Mouse (Mus musculus) cerebellum, adult 11 months (tissue): Measurements from ENCODE around the gene Fis1.
"Not testable (repeated sequence)": the region's sequence is repeated elsewhere in the genome, so short reads cannot be mapped to it uniquely, and the experiment has no call there.

Source experiments
- DNase-seq: peaks from one replicate; pipeline ENCODE4 v3.0.0; 2022

Gene Fis1

DNA sequence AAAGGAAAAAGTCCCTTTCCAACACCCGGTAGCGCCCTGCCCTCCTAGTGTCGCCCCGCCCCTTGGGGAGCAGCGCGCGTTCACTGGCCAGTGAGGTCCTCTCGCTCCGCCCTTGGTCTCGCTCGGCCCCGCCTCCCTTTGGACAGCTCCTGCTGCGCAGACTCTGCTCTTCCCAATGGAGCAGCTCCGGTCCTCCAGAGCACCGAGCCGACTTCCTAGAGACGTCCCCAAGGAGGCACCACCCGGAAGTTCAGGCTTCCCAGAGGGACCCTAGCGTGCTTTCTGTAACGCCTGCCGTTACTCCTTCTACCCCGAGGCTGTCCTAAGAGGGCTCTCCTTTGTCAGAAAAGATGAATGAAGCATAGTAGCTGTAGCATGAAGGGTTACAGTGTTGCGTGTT, at the start of gene Fis1:
TSS of gene Fis1 (plus strand) at position 261 of the 400 bp plus-strand sequence.
- peak; percentile 94 for DNase-seq

DNA sequence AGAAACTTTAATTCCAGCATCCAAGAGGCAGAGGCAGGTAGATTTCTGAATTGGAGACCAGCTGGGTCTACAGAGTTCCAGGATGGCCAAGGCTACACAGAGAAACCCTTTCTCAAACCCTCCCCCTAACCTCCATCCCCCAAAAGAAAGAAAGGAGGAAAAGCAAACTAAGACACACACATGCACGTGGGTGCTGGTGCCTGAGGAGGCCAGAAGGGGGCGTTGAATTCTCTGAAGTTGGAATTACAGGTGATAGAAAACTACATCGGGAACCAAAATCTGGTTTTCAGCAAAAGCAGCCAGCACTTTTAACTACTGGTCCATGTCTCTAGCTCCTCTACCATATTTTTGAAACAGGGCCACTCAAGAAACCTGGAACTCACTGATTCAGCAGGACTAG, 48.5 kb upstream of the Fis1 start:
- DNase-seq, result no peak

DNA sequence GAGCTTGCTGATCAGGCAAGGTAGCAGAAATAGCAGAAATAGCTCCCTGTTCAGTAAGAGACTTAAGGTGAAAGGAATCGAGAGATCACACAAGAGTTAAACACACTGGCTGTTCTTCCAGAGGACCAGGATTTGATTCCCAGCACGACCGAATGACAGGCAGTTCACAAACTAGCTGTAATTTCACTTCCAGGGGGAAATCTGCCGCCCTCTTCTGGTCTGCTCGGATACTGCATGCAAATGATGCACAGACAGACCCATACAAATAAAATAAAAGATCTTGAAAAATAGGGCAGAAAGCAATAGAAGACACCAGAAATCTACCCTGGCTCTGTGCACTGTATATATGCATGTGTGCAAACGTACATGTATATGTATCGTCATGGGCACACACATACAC, 47.4 kb upstream of the Fis1 start:
- DNase-seq, result no peak

DNA sequence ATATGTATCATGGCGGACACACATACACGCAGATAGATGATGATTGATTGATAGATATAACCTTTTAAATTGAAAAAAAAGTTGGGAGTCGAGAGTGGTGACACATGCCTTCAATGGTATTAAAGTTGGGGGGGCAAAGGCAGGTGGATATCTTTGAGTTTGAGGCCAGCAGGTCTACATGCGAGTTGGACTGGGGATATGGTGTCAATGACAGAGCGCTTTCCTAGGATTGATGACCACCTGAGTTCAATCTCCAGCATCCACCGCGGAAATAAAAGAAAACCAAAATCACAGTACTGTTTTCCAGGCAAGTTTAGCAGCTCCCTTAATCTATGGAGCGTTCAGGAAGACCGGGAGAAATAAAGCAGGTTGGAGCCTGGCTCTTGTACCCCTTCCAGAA, 45.5 kb upstream of the Fis1 start:
- no peak for DNase-seq

DNA sequence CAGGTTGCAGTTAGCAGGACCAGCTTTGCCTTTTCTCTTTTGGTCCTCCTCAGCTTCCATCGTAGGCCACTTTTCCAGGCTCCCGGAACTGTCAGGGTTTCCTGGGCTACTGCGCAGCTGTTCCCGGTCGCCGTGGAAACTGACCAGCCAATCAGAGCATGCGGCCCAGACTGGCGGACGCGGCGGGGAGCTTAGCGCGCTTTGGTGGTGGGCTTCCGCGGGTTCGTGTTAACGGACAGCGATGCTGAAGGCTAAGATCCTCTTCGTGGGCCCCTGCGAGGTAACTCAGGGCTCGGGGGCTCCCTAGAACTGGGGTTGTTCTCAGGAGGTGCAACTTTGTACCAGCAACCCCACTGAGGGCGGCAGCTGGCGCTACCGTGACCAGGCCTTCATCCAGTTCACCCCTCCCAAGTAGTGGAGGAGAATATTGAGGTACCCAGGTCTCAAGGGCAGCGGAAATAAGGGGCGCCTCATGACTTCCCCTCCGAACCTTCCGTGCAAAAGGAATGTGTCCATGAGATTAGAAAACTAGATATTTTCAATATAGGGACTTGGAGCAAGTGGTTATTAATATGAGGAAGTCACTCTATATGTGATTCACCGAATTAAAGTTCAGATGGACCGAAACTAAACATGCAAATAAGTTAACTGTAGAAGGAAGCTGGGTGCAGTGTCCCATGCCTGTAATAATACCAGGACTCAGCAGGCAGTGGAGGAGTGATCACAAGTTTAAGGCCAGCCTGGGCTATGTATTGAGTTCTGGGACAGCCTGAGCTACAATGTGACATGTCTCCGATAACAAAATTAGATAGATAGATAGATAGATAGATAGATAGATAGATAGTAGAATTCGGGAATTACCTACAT, 44.9 kb upstream of the Fis1 start, which contains the start of gene Ift22:
TSS of gene Ift22 (plus strand) at position 160 of the 867 bp plus-strand sequence.
- peak; percentile 90 for DNase-seq

DNA sequence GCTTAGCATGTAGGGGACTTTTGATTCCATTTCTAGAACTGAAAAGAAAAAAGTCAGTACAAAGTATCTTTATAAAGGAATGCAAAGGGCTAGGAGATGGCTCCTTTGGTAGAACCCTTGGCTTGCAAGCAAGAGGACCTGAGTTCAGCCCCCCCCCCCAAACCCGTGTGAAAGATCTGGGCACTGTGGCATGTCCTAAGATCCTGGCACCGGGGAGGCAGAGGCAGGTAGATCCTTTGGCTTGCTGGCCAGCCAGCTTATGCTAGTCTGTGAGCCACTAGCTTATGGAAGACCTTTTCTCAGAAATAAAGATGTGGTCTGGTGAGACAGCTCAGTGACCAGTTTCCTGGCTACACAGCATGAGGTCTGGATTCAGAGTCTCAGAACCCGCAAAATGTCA, 38.9 kb upstream of the Fis1 start:
- DNase-seq, result no peak

DNA sequence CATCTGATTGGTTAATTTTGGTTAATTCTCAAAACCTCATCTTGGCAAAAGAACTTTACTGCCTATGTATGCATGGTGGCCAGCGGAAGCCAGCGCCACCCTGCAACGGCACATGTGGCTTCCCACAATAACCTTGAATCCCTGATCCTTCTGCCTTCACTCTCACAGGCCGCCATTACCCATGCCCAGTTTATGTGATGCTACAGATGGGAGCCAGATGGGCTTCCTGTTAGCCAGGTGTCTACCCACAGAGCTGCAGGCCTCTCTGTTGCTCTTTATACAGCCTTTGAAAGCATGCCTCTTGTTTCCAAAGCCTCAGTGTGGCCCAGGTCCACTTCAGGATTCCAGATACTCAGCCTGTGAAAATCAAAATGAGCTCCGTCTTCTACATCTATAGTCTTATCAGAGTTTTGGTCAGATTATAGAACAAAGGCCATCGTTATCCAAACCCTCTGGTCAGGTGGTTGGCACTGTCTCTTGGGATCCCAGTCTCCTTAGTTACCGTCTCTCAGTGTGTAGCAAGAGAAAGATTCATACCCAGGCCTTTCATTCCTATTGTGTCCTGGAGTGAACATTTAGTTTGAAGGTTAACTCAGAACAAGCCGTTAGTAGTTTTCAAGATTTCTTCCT, 35.3 kb upstream of the Fis1 start:
- no peak for DNase-seq

DNA sequence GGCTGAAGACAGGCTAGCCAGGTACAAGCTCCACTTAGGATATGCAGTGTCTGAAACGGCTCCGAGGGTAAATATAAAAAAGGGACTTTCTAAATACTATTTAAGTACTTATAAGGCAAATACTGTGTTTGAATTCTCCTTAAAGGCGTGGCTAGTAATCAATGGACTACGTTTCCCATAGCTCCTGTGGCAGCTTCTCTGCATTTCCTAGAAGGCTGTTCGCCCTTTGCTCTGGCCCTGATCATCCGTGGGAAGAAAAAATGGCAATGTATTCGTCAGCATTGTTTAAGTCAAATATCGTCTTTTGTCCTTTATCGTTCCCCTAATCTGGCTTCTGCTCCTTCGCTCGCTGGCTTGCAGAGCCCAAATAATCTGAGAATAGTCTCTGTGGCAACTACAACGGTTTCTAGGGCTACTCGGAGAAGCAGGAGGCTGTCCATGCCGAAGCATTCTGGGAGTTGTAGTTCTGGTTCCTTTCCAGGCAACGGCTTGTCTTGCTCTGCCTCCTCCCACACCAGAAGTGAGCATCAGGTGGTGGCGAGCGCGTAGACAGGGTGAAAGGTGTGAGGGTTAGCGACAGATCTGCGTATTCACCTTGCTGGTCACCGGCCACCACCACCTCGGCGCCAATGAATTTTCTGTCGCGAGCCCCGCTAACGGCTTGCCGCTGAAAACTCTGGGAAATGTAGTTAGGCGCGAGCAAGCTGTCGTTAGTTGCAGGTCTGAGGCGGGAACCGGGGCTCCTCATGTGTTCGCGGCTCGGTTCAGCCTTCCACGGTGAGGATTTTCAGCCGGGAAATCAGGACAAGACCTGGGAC, 34.2 kb upstream of the Fis1 start:
- DNase-seq, result peak; percentile 71

DNA sequence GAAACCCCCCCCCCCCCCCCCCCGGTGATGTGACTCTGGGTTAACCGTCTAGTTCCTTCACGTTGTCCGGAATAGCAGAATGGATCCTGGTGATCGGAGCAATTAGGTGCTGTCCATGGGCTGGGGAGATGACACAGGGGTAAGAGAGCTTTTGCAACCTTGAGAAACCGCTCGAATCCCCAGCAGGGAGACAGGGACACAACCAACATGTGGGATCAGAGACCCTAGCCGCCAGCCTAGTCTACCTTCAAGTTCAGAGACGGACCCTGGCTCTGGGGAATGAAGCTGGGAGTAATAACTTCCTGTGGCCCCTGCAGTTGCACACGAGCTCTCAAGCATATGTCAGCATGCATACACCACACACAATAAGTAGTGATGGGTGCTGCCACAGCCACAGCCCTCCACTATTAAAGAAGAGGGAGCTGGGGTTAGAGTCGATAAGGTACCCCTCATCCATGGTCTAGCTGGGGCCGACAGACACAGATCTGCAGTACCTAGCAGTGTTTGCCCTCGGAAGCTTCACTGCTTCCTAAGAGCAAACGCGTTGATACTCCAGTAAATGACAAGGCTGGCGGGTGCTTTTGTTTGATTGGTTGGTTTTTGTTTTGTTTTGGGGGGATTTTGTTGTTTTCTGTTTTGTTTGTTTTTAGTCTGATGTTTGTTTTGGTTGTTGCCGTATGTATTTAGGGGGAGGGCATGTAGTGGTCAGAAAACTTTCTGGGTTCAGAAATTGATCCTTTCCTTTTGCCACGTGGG, 33.4 kb upstream of the Fis1 start:
- no peak for DNase-seq

DNA sequence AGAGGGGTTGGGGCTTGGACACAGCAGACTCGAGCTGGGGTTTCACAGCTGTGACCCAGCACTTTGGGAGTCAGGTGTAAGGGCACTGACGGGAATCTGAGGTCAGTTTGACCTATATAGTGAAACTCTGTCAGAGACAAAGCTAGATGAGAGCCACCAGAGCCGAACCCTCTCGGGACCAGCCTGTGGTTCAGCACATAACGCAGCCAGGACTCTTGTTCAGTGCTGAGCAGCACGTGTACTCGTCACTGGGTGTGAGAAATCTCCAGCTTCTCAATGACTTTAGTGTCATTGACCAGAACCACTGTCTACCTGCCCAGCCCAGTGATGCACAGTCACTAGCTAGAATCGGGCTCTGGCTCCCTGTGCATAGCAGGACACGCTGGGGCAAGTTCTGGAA, 30.2 kb upstream of the Fis1 start:
- no peak for DNase-seq

DNA sequence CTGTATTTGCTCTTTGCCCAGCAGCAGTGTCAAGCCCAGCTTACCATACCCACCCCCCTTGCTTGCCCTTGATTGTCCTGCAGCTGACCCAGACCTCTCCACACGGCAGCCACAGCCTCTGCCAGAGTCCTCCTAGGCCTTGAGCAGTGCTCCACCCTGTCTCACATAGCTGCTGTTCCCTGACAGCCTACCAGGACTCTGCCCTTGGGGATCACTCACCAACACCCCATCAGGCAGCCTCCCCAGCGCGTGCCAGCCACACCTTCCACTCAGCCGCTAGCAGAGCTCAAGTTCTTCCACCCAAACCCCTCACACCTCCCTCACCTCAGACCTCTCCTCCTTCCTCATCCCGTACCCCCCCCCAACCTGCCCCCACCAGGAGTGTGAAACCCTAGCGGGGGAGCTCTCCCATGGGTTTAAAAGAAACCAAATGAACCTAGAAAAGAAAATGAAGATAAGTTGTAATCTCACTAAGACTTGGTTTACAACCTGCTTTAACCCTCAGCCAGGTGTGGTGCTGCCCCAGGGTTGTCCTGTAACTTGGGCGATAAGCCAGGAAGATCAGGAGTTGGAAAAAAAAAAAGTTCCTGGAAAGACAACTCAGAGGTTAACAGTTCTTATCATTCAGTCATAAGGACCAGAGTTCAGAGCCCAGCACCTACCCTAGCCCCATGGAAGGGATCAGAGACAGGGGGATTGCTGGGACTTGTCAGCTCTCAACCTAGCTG, 29.2 kb upstream of the Fis1 start:
- DNase-seq, result no peak

DNA sequence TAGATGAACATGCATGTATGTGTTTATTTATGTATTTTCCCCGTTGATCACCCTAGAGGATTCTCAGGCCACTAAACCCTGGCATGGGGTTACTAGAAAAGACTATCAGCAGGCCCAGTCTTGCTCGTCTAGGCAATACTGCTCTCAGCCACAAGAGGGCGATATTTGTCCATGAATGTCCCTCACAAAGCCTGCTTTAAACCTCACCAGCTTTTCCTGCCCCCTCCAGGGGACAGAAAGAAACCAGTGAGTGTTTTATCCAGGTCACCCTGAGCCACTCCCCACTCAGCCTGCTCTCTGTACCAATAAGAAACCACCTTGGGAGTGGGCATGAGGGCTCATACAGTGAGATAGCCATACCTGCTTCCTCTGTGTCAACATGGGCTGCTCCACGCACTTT, 24.0 kb upstream of the Fis1 start:
- DNase-seq, result peak; percentile 65

DNA sequence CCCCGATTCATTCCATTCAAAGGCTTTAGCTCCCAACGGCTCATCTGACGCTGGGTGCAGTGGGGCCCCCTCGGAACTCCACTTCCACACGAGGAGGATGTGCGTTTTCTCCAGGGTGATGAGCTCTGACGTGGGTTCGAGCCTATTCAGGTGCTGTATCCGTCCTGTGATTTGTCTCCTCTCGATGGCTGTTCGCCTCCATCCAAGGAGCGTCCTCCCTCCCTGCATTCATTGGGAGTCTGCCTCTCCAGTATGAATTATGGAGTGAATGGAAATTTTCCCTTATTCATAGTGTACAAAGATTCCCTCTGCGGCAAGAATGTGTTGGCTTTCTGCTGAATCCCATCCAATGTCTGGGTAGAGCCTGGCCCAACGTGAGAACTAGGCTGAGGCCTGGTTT, 21.2 kb upstream of the Fis1 start:
- DNase-seq, result no peak

DNA sequence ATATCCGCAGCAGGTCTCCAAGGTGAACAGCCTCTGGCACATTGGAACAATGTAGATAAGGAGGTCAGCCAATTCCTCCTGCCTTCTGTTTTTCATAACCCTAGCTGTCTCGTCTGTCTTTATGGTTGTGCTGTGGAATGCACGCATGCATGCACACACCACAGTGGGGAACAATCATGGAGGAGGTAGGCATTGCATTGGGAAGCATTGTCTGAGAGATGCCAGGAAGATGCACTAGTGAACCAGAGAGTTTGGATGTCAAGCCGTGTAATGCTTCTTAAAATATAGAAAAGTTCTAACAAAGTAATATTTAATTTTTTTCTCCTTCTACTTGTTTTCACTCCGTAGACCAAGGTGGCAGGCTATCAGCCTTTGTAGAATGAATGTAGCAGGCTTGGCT, 20.1 kb upstream of the Fis1 start:
- no peak for DNase-seq

DNA sequence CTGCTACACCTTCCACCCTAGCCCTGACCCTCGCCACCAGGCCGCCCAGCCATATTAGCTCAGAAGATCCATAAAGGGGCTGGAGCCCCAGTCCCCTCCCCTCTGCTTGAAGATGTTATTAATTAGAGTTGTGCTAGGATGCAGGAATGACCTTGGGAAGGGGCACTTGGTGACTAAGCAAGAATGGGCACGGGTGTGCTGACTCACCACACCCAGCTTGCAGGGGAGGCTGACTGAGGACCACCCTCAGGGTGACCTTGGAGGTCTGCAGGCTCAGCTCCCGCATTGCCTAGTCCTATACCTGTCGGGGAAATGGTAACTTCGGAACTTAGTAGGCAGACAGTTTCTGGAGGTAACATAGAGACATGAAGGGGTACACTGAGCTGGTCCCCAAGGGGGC, 19.1 kb upstream of the Fis1 start:
- no peak for DNase-seq

DNA sequence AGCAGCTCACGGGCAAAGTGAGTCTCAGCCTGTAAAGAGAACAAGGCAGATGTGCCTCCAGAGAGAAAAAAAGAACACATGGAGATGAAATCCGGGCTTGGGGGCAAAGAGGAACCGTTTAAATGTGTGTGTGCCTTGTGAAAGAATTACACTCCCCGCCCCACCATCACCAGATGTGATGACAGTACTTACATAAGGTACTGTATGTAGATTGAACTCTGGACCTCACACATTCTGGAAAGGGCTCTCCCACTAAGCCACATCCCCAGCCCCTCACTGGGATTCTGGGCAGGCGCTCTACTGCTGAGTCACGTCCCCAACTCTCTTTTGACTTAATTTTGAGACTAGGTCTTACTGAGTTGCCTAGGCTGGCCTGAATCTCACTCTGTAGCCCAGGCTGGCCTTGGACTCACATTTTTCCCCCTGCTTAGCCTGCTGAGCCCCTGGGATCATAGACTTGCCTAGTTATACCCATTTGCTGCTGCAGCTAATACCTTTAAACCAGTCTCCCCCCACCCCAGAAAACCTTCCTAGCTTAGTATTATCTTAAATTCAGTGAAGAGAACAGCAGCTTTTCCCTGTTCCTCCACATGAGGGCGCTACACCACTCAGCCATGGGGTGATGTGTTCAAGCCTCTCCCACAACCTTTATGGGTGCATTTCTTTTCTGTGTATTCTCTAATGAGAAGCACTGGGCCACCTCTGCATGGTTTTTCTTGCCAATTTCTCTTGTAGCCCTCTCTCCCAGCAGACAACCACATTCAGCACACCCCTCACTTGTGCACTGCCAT, 17.0 kb upstream of the Fis1 start:
- no peak for DNase-seq

DNA sequence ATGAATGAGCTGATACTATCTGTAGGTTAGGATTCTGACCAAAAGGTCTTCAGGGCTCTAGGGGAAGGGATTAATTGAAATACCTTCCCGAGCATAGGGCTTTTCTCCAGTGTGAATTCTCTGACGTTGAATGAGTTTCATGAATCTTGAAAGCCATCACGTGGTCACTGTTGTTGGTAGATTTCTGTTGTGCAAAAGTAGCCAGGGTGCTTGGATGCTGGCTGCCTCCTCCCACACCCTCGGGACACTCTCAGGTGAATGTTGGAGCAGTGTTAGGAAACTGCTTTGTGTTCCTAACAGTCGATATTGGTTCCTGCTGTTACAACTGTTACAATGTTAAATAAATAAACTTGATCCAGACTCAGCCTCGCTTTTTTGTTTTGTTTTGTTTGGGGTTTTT, 16.3 kb upstream of the Fis1 start:
- no peak for DNase-seq

DNA sequence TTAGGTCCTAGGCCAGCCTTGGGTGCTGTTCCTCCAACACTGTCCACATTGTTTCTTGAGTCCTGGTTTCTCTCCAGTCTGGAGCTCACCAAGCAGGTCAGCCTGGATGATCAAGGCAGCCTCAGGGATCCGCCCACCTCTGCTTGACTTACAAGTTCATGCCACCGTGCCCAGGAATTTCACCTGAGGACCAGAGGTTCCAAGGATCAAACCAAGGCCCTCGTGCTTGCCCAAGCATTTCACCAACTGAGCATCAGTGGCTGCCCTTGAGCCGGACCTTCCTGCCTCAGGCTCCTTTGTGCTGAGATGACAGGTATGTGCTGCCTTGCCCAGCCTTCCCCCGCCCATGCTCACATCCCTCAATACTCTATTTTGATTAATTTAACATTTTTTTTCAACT, 15.5 kb upstream of the Fis1 start:
- DNase-seq, result no peak

DNA sequence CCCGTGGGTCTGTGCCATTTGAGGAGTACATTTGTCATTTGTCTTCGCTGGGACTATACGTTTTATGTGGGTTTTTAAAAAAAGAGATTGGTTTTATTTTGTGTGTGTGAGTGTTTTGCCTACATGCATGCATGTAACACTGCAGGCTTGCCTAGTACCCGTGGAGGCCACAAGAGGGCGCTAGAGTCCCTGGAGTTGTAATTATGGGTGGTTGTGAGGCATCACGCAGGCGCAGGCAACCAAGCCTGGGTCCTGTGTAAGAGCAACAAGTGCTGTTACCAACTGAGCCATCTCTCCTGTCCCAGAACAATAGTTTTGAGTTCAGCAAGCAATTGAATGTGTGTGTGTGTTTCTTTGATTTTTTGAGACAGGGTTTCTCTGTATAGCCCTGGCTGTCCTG, 13.8 kb upstream of the Fis1 start:
- no peak for DNase-seq

DNA sequence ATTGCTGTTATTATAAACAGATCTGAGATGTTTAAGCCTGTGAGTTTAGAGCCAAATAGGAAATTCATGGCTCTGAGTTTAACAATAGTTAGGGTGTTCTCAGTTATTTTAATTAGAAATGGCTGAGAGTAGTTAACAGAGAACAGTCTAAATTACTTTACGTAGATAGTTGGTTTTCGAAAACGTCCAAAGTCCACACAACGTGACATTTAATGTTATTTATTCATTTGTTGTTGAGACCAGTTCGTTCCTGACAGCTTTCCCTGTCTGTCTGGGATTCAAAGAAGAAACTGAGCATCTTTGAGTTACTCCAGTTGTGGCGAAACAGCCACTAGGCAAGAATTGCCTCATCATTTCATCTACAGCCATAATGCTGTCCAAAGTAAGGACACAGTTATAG, 13.0 kb upstream of the Fis1 start:
- DNase-seq, result not testable (repeated sequence)

DNA sequence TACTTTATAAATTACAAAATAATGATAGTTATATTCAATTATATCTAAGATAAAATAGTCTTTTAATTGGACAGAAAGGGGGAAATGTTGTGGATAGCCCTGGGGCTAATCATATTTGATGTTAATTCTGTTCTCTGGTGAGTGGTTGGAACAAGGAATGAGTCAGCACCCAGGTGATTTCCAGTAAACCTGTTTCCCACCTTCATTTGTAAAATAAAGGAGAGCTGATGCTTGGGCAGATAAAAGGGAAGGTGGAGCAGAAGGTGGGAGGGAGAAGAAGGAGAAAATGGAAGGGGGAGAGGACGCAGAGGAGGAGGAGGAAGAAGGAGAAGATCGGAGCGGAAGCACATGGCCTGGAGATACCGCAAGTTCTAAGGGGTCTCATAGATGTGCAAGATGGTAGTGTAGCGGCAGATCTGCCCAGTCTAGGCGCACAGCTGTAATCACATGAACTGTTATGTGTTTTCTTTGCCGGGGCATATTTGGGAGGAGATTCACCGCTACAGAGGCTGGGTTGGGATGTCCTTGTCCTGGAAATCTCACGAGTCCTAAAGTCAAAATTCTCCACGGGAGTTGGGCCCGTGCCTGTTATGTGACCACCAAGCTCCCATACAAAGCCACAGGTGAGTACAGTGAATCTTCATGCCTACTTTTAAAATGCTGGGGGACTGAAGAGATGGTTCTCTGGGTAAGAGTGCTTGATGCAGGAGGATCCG, 12.1 kb upstream of the Fis1 start:
- DNase-seq, result no peak
